Mouse (Mus musculus) left cerebral cortex, adult 2 months (tissue): ENCODE measurements around the gene Exoc4. TPM values are rescaled to one million over a fixed set of nuclear protein-coding genes. Genes with fewer than 3 reads are reported as not detected.

Experiments
- DNase-seq, 2 experiments: peaks; one replicate each; pipeline ENCODE4 v3.0.0; 2021 to 2022; ENCODE audit warnings: low spot score in 2 of 2, mixed read lengths in 1 of 2; ENCODE audit errors: extremely low spot score in 1 of 2
- H3K27ac ChIP-seq: fragments of 200-600 bp; 2 replicates; pipeline ENCODE4 v1.8.1; 2022
- H3K4me3 ChIP-seq: fragments of 200-600 bp; 2 replicates; pipeline ENCODE4 v1.8.1; 2022
- CTCF ChIP-seq: fragments of 200-600 bp; IDR thresholded peaks from 2 replicates; pipeline ENCODE4 v1.8.1; 2022; ENCODE audit warnings: antibody characterized with exemption, mild to moderate bottlenecking, moderate library complexity
- intact Hi-C: fragments of 180-260 bp; cut with DNase I; formaldehyde crosslinking; loops from one replicate; pipeline ENCODE4 v1.15.1; 2025
- total RNA-seq, 2 experiments: library from RNA; stranded (reverse); gene quantifications; 2 replicates each; pipeline ENCODE4 v1.2.3; 2021

The Exoc4 gene
- total RNA-seq, 2 experiments from 2014 or later: 75.6 to 80.2 TPM

GRCm38 (mm10) chr6:33987132-33987531 lies 738.2 kb downstream of the Exoc4 start:
- intact Hi-C loops: no loop called here
- TF ChIP-seq CTCF: no peak
- H3K27ac ChIP-seq: no peak overlapping the region

GRCm38 (mm10) chr6:33992213-33993034 lies 743.5 kb downstream of the Exoc4 start:
- Histone ChIP-seq H3K4me3 (peak overlapping the region; percentile 11; the same call in 1 of the 2 replicates), H3K27ac (no peak overlapping the region)
- no peak for TF ChIP-seq CTCF
- intact Hi-C loops: no loop called here
- no peak for DNase-seq

More at GRCm38 (mm10) chr6:33987132-33987531, 738.2 kb downstream of the Exoc4 start:
- no peak overlapping the region for H3K4me3 ChIP-seq
- no peak for DNase-seq

GRCm38 (mm10) chr6:33993842-33994241 lies 745.0 kb downstream of the Exoc4 start:
- no peak for TF ChIP-seq CTCF
- intact Hi-C loops: no loop called here
- no peak overlapping the region for H3K27ac ChIP-seq
- no peak overlapping the region for H3K4me3 ChIP-seq
- no peak for DNase-seq

- TF ChIP-seq CTCF: no peak
- no peak overlapping the region for H3K4me3 ChIP-seq
- intact Hi-C loops: no loop called here
These were observed 749.7 kb downstream of the Exoc4 start for GRCm38 (mm10) chr6:33998590-33998989.

GRCm38 (mm10) chr6:33999530-33999929 lies 750.6 kb downstream of the Exoc4 start:
- intact Hi-C loops: no loop called here

More at GRCm38 (mm10) chr6:33998590-33998989, 749.7 kb downstream of the Exoc4 start:
- no peak overlapping the region for H3K27ac ChIP-seq
- DNase-seq: no peak

GRCm38 (mm10) chr6:34000644-34001043 lies 751.8 kb downstream of the Exoc4 start:
- H3K27ac ChIP-seq: no peak overlapping the region
- intact Hi-C loops: no loop called here
- no peak for TF ChIP-seq CTCF
- DNase-seq: no peak
- no peak overlapping the region for H3K4me3 ChIP-seq

More at GRCm38 (mm10) chr6:33999530-33999929, 750.6 kb downstream of the Exoc4 start:
- no peak; the same call in none of the 2 replicates for TF ChIP-seq CTCF
- DNase-seq: no peak
- no peak overlapping the region for H3K27ac ChIP-seq
- H3K4me3 ChIP-seq: no peak overlapping the region

GRCm38 (mm10) chr6:34003033-34003432 lies 754.1 kb downstream of the Exoc4 start:
- intact Hi-C loops: no loop called here
- no peak for TF ChIP-seq CTCF
- Histone ChIP-seq H3K4me3 (no peak overlapping the region), H3K27ac (no peak overlapping the region)
- DNase-seq: no peak

- DNase-seq: no peak
- Histone ChIP-seq H3K4me3 (no peak overlapping the region), H3K27ac (no peak overlapping the region)
- intact Hi-C loops: no loop called here
- TF ChIP-seq CTCF: no peak
These were observed 764.6 kb downstream of the Exoc4 start for GRCm38 (mm10) chr6:34013469-34013868.

Other genes starting within 250 kb of the Exoc4 start
- 10 to 100 TPM; 84.3 to 88.6 TPM for gene Chchd3, start 188.8 kb upstream of the Exoc4 start, total RNA-seq